Mouse (Mus musculus): Measurements from ENCODE around the gene Gm38655. TPM values are rescaled to one million over a fixed set of nuclear protein-coding genes. Genes with fewer than 3 reads are reported as not detected.
"Not testable (repeated sequence)": the region's sequence is repeated elsewhere in the genome, so short reads cannot be mapped to it uniquely, and the experiment has no call there.

The Gm38655 gene
- not detected in 2 replicates for polyA plus RNA-seq (2015; fragmentation: Nextera tagmentation; extraction: Ambion mirVana)

DNA sequence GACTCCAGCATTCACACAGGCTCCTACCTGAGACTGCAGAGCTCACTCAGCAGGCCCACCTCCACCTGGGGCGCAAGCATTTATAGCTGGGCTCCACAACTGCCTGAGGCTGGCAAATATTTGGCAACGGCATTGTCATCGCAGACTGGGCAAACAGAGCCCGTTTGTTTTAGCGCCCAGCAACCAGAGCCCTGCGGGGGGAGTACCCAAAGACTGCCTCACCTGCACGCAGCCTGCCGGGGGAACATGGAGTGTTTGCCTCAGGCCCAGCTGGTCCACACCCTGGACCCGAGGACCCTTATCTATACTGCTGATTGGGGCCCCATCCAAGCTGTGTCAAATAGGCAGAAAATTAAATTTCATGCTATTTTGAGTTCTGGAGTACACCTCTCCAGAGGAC, at the start of gene Gm38655:
Gene Gm38655 (minus strand): TSS at position 61 of the 400 bp plus-strand sequence.
- no peak within 1 kb of the TSS for H3K9ac ChIP-seq (replicated peaks)
- 75% methylated on average over 9 of the region's 9 CpGs for WGBS
- H3K4me3 ChIP-seq: no peak within 1 kb of the TSS
- no peaks in the 10 kb centered on the region for H3K27me3 ChIP-seq
- no peaks in the 10 kb centered on the region for H3K36me3 ChIP-seq
- no peak for ATAC-seq (replicated peaks)
- no peaks in the 10 kb centered on the region for H3K4me1 ChIP-seq
- H3K4me2 ChIP-seq (replicated peaks): no peak within 1 kb of the TSS
- H3K27ac ChIP-seq (replicated peaks): no peak within 1 kb of the TSS
- H3K9me3 ChIP-seq: no peaks in the 10 kb centered on the region

- WGBS: 92% methylated on average over 7 of the region's 7 CpGs
These were observed 49.4 kb upstream of the Gm38655 start for GRCm38 (mm10) chr17:25224586-25225222.

DNA sequence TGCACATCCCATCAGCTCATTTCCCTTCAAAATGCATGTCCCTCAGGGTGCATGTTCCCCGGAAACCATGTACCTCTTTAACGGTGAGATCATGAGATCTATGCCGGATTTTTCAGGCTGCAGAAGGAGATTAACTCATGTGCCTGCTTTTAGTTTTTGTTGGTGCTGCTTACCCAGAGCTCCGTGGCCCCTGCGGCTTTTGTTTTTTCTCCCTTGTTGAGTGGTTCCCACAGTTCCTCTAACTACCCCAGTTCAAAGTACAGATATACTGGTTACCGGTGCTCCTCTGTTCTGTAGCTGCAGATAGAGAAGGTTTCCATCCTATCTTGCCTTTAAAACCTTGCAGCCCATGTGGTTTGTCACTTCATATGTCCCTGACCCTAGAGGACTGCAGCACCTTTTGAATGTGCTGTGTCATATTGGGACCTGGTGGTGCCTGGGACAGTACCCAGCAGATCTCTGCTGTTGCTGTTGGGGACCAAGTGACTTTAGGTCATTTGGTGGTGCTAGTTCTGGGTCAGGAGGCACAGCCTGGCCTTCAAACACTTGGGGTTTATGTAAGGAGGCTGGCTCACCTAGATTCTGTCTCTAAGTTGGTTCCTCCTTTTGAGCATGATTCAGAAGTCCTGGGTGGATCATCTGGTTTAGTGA, 47.8 kb upstream of the Gm38655 start:
- H3K27ac ChIP-seq (replicated peaks): no peak overlapping the region

More at GRCm38 (mm10) chr17:25224586-25225222, 49.4 kb upstream of the Gm38655 start:
- Histone ChIP-seq H3K4me2 (replicated peaks) (no peak overlapping the region), H3K4me3 (no peak overlapping the region), H3K9ac (replicated peaks) (no peak overlapping the region), H3K4me1 (peaks cover 11% of the 10 kb centered on the region), H3K9me3 (no peaks in the 10 kb centered on the region), H3K27me3 (no peaks in the 10 kb centered on the region), H3K36me3 (no peaks in the 10 kb centered on the region), H3K27ac (replicated peaks) (no peak overlapping the region)
- ATAC-seq (replicated peaks): no peak

DNA sequence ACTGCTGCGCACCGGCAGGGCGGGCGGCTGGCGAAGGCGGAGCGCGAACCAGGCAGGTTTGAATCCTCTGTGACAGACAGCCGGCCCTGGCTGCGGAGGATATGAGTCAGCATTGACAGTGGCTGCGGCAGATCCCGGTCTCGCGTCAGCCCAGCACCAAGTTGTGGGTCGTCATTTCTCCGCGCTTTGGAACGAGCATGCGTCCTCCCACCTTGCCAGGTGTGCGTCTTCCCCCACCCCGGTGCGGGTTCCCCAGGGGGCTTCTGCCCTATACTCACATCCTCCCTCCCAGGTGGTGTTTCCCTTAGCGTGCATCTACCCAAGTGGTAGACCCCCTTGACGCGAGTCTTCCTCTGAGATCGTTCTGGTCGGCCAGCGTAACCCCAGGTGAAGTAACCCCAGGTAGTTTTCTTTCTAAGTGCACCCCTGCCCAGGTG, 47.3 kb upstream of the Gm38655 start:
- Histone ChIP-seq H3K4me1 (peaks cover 11% of the 10 kb centered on the region), H3K4me3 (peak overlapping the region; percentile 37), H3K4me2 (replicated peaks) (peak overlapping the region; percentile 61), H3K36me3 (peaks cover 16% of the 10 kb centered on the region)
- not testable (repeated sequence) for H3K9ac ChIP-seq (replicated peaks); H3K9me3 ChIP-seq; H3K27ac ChIP-seq (replicated peaks); H3K27me3 ChIP-seq
- ATAC-seq (replicated peaks): peak; percentile 88
- 10% methylated on average over 14 of the region's 28 CpGs for WGBS

More for the DNA sequence above, 47.8 kb upstream of the Gm38655 start:
- Histone ChIP-seq H3K9me3 (no peaks in the 10 kb centered on the region), H3K4me2 (replicated peaks) (peak overlapping the region; percentile 61; the same call in 1 of the 2 replicates), H3K9ac (replicated peaks) (no peak overlapping the region; the same call in 1 of the 2 replicates), H3K27me3 (no peaks in the 10 kb centered on the region), H3K4me3 (peak overlapping the region; percentile 20; the same call in 1 of the 2 replicates), H3K36me3 (peaks cover 13% of the 10 kb centered on the region; the same call in 1 of the 2 replicates), H3K4me1 (peaks cover 11% of the 10 kb centered on the region)
- no peak for ATAC-seq (replicated peaks)
- 33% methylated on average over 6 of the region's 6 CpGs for WGBS

DNA sequence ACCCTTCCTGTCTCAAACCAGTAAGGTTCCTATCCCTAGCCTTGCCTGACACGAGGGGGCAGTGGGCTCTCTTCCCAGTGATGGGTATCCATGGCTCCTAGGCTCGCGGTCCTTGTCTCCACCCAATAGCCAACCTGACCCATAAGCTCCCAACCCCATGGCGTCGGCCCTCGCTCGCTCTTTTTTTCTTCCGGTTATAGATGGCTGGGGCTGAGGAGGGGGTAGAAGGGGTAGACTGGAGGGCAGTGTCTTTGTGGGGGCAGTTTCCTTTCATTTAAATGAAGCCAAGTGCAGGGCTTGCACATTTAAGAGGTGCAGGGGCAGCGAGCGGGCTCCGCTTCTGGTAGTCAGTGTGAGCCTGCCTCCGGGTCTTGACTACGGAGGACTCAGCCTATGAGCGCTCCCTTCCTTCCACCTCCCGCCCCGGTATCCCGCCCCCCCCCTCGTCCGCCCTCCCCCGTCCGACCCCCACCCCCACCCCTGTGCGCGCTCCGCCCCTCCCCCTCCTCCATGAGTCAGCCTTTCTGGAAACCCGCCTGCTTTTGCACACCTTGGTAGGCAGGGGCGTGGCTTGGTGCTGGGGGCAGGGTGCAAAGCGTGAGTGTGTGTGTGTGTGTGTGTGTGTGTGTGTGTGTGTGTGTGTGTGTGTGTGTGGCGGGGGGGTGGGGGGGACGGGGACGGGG, 46.7 kb upstream of the Gm38655 start:
- no peaks in the 10 kb centered on the region for H3K27me3 ChIP-seq
- H3K4me3 ChIP-seq: peak overlapping the region; percentile 37
- WGBS: 2% methylated on average over 16 of the region's 30 CpGs
- ATAC-seq (replicated peaks): peak; percentile 80
- peaks cover 21% of the 10 kb centered on the region for H3K36me3 ChIP-seq
- no peaks in the 10 kb centered on the region for H3K9me3 ChIP-seq
- H3K4me1 ChIP-seq: peaks cover 11% of the 10 kb centered on the region
- H3K4me2 ChIP-seq (replicated peaks): peak overlapping the region; percentile 61
- peak overlapping the region; percentile 25; the same call in 1 of the 2 replicates for H3K27ac ChIP-seq (replicated peaks)
- H3K9ac ChIP-seq (replicated peaks): peak overlapping the region; percentile 47; the same call in 1 of the 2 replicates

DNA sequence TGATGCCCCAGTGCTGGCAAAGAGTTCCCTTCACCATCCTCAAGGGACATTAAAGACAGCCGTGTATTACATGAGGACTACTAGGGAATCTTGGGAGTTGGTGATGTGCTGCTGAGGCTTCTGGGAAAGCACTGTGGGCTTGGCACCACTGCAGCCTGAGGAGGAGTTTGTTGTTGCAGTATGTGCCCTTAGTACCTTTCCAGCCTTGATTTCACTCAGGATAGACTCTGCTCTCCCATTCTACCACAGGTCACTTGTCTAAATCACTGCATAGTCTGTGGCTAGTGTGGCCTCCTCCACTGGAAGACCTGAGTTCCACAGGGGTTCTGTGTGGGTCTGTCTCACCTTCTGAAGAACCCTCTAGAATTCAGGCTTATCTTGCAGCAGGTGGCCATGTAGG, 45.5 kb upstream of the Gm38655 start:
- H3K4me3 ChIP-seq: no peak overlapping the region
- no peaks in the 10 kb centered on the region for H3K27me3 ChIP-seq
- H3K27ac ChIP-seq (replicated peaks): no peak overlapping the region
- peaks cover 11% of the 10 kb centered on the region for H3K4me1 ChIP-seq
- H3K36me3 ChIP-seq: peaks cover 30% of the 10 kb centered on the region
- WGBS: 91% methylated on average over 1 of the region's 1 CpGs
- no peak for ATAC-seq (replicated peaks)
- H3K4me2 ChIP-seq (replicated peaks): no peak overlapping the region
- no peak overlapping the region for H3K9ac ChIP-seq (replicated peaks)
- H3K9me3 ChIP-seq: no peaks in the 10 kb centered on the region

DNA sequence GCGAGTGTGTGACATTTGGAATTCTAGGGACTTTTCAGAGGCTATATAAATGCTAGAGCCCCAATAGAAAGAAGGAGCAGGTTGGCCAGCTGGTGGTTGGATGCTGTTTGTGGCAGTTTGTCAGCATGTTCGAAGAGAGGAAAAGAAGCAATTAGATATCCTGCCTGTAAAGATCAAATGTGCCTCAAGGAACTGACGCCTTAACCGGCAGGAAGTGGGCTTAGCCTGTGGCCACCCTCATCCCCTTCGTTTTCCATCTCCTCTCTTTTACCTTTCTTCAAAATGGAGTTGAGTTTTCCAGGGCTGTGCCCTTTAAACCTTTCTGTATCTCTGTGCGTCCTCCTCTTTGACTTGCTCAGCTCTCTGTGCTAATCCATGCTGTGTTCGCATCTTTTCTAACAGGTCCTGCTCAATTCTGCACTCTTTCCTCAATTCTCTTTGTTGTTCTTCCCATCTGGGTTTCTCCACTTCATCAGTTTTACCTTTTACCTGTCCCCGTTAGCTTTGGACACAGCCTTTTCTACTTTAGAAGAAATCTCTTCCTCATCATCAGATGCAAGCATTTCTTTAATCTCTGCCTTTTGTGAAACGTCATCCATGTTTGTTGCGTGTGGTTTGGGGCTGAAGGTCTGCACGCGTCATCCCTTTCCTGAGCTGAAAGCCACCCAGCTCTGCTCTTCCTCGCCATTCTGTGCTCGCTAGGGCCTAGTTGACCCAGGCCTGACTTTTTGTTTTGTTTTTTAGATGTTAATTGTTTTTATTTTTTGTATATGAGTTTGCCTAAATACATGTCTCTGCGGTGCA, 44.4 kb upstream of the Gm38655 start:
- Histone ChIP-seq H3K4me2 (replicated peaks) (no peak overlapping the region), H3K27me3 (no peaks in the 10 kb centered on the region), H3K36me3 (peaks cover 41% of the 10 kb centered on the region), H3K9me3 (no peaks in the 10 kb centered on the region), H3K27ac (replicated peaks) (no peak overlapping the region), H3K9ac (replicated peaks) (no peak overlapping the region), H3K4me1 (peaks cover 11% of the 10 kb centered on the region), H3K4me3 (no peak overlapping the region)
- ATAC-seq (replicated peaks): no peak
- 92% methylated on average over 15 of the region's 15 CpGs for WGBS

- ATAC-seq (replicated peaks): no peak
- WGBS: 90% methylated on average over 9 of the region's 9 CpGs
- H3K9ac ChIP-seq (replicated peaks): no peak overlapping the region
- H3K4me2 ChIP-seq (replicated peaks): no peak overlapping the region
- H3K9me3 ChIP-seq: no peaks in the 10 kb centered on the region
- H3K36me3 ChIP-seq: peaks cover 48% of the 10 kb centered on the region
- H3K27ac ChIP-seq (replicated peaks): no peak overlapping the region
- no peaks in the 10 kb centered on the region for H3K27me3 ChIP-seq
- peaks cover 11% of the 10 kb centered on the region for H3K4me1 ChIP-seq
- H3K4me3 ChIP-seq: no peak overlapping the region
These were observed 43.7 kb upstream of the Gm38655 start for GRCm38 (mm10) chr17:25218967-25219366.

DNA sequence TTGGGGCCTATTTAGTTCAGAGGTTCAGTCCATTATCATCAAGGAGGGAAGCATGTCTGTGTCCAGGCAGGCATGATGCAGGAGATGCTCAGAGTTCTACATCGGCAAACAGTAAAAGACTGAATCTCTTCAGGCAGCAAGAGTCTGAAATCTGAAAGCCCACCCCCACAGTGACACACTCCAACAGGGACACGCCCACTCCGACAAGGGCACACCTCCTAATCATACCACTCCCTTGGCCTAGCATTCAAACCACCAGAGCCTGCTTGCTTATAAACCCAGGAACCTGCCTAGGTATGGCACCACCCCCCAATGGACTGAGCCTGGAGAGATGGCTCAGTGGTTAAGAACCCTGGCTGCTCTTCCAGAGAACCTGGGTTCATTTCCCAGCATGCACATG, 40.2 kb upstream of the Gm38655 start:
- 86% methylated on average over 3 of the region's 3 CpGs for WGBS
- Histone ChIP-seq H3K4me3 (no peak overlapping the region), H3K9me3 (no peaks in the 10 kb centered on the region), H3K4me1 (no peaks in the 10 kb centered on the region), H3K27ac (replicated peaks) (no peak overlapping the region), H3K9ac (replicated peaks) (no peak overlapping the region), H3K36me3 (peaks cover 81% of the 10 kb centered on the region), H3K27me3 (no peaks in the 10 kb centered on the region), H3K4me2 (replicated peaks) (no peak overlapping the region)
- ATAC-seq (replicated peaks): no peak

DNA sequence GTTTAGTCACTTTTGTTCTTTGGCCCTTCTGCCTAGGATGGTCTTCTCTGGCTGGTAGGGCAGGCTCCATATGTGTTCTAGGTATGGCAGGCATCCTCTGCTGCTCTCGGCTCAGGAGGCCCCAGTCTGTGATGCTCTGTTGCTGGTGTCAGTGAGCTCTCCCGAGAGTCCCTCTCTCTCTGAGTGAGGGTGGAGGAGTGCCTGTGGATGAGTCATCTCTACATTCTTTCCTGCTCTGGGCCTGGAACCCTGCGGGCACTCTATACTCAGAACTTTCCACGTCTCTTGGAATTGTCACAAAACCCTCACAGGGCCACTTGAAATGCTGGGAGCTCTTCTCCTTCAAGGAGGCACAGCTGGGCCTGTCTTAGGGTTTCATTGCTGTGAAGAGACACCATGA, 36.4 kb upstream of the Gm38655 start:
- ATAC-seq (replicated peaks): no peak
- Histone ChIP-seq H3K4me1 (no peaks in the 10 kb centered on the region), H3K36me3 (peaks cover 89% of the 10 kb centered on the region), H3K9me3 (no peaks in the 10 kb centered on the region), H3K4me2 (replicated peaks) (no peak overlapping the region), H3K27ac (replicated peaks) (no peak overlapping the region), H3K9ac (replicated peaks) (no peak overlapping the region), H3K4me3 (no peak overlapping the region), H3K27me3 (no peaks in the 10 kb centered on the region)
- WGBS: 92% methylated on average over 4 of the region's 4 CpGs

GRCm38 (mm10) chr17:25210680-25211466, 35.6 kb upstream of the Gm38655 start:
- H3K4me2 ChIP-seq (replicated peaks): no peak overlapping the region
- peaks cover 87% of the 10 kb centered on the region for H3K36me3 ChIP-seq
- no peak overlapping the region for H3K9ac ChIP-seq (replicated peaks)
- H3K4me1 ChIP-seq: no peaks in the 10 kb centered on the region
- no peak overlapping the region for H3K27ac ChIP-seq (replicated peaks)
- no peaks in the 10 kb centered on the region for H3K9me3 ChIP-seq
- no peaks in the 10 kb centered on the region for H3K27me3 ChIP-seq
- WGBS: 77% methylated on average over 15 of the region's 15 CpGs
- H3K4me3 ChIP-seq: no peak overlapping the region
- no peak for ATAC-seq (replicated peaks)

Data from forebrain, embryonic 15.5 days (tissue).